Mouse (Mus musculus) layer of hippocampus, postnatal 10 days (tissue): Measurements from ENCODE around the gene Son. TPM values are rescaled to one million over a fixed set of nuclear protein-coding genes. Genes with fewer than 3 reads are reported as not detected.

ENCODE experiments used
- total RNA-seq, 2 experiments: library from RNA; stranded (reverse); gene quantifications; 2 replicates each; pipeline ENCODE4 v1.2.3; 2021

The Son gene
- total RNA-seq, 2 experiments from 2014 or later = 251 to 289 TPM

Other genes starting within 250 kb of the Son start
- gene Il10rb, start 241.3 kb upstream of the Son start, total RNA-seq = 1 to 10 TPM; 7.4 to 8.6 TPM
- 10 to 100 TPM; 63.7 to 70.6 TPM for gene Ifnar1, start 162.3 kb upstream of the Son start, total RNA-seq
- 100 to 1,000 TPM in 1 of 2 experiments, 10 to 100 TPM in 1; 73.3 to 106 TPM for gene Ifngr2, start 100.4 kb upstream of the Son start, total RNA-seq
- gene Tmem50b, start 49.7 kb upstream of the Son start, total RNA-seq = 100 to 1,000 TPM; 114 to 119 TPM
- 1 to 10 TPM; 5.0 to 5.1 TPM for gene Dnajc28, start 28.5 kb upstream of the Son start, total RNA-seq
- gene Gart, start 554 bp upstream of the Son start, total RNA-seq = 10 to 100 TPM; 51.1 to 54.2 TPM
- 10 to 100 TPM; 19.9 to 23.8 TPM for gene Donson, start 41.3 kb downstream of the Son start, total RNA-seq
- gene Cryzl1, start 81.5 kb downstream of the Son start, total RNA-seq = 10 to 100 TPM; 78.9 to 94.2 TPM
- gene Itsn1, start 81.8 kb downstream of the Son start, total RNA-seq = 100 to 1,000 TPM; 145 to 159 TPM